Mouse (Mus musculus): ENCODE measurements around the gene Oxtr.
A peak's percentile ranks its signal among the peaks of the same experiment; 100 is the strongest.

Gene Oxtr

GRCm38 (mm10) chr6:112489910-112490559 is at the start of gene Oxtr:
Oxtr (minus strand) TSS chr6:112489943.
- no peak for DNase-seq (ENCODE audit: low read depth)

GRCm38 (mm10) chr6:112525434-112525833 is 35.7 kb upstream of the Oxtr start:
- DNase-seq (ENCODE audit: low read depth) = no peak

GRCm38 (mm10) chr6:112524459-112524858 is 34.7 kb upstream of the Oxtr start:
- no peak for DNase-seq (ENCODE audit: low read depth)

GRCm38 (mm10) chr6:112517991-112518390 is 28.2 kb upstream of the Oxtr start:
- DNase-seq (ENCODE audit: low read depth) = no peak

- DNase-seq (ENCODE audit: low read depth) = no peak
Measured at GRCm38 (mm10) chr6:112517572-112517971, 27.8 kb upstream of the Oxtr start.

GRCm38 (mm10) chr6:112516496-112516895 is 26.8 kb upstream of the Oxtr start:
- no peak for DNase-seq (ENCODE audit: low read depth)

- DNase-seq (ENCODE audit: low read depth) = no peak
Measured at GRCm38 (mm10) chr6:112514591-112514990, 24.8 kb upstream of the Oxtr start.

- peak; percentile 58 for DNase-seq (ENCODE audit: low read depth)
Measured at GRCm38 (mm10) chr6:112510346-112510745, 20.6 kb upstream of the Oxtr start.

GRCm38 (mm10) chr6:112509590-112510131 is 19.9 kb upstream of the Oxtr start:
- DNase-seq (ENCODE audit: low read depth) = no peak

- DNase-seq (ENCODE audit: low read depth) = no peak
Measured at GRCm38 (mm10) chr6:112507617-112508016, 17.9 kb upstream of the Oxtr start.

GRCm38 (mm10) chr6:112501156-112501555 is 11.4 kb upstream of the Oxtr start:
- no peak for DNase-seq (ENCODE audit: low read depth)

GRCm38 (mm10) chr6:112499456-112499855 is 9.7 kb upstream of the Oxtr start:
- DNase-seq (ENCODE audit: low read depth) = no peak

- no peak for DNase-seq (ENCODE audit: low read depth)
Measured at GRCm38 (mm10) chr6:112498716-112499115, 9.0 kb upstream of the Oxtr start.

GRCm38 (mm10) chr6:112497456-112497855 is 7.7 kb upstream of the Oxtr start:
- no peak for DNase-seq (ENCODE audit: low read depth)

- no peak for DNase-seq (ENCODE audit: low read depth)
Measured at GRCm38 (mm10) chr6:112496291-112497060, 6.7 kb upstream of the Oxtr start.

GRCm38 (mm10) chr6:112495219-112495618 is 5.5 kb upstream of the Oxtr start:
- no peak for DNase-seq (ENCODE audit: low read depth)

GRCm38 (mm10) chr6:112494620-112495081 is 4.9 kb upstream of the Oxtr start:
- DNase-seq (ENCODE audit: low read depth) = no peak

- DNase-seq (ENCODE audit: low read depth) = no peak
Measured at GRCm38 (mm10) chr6:112493371-112493770, 3.6 kb upstream of the Oxtr start.

- DNase-seq (ENCODE audit: low read depth) = no peak
Measured at GRCm38 (mm10) chr6:112492656-112493055, 2.9 kb upstream of the Oxtr start.

- DNase-seq (ENCODE audit: low read depth) = no peak
Measured at GRCm38 (mm10) chr6:112491521-112491920, 1.8 kb upstream of the Oxtr start.

- DNase-seq (ENCODE audit: low read depth) = peak; percentile 56
Measured at GRCm38 (mm10) chr6:112490625-112491242, 991 bp upstream of the Oxtr start.

GRCm38 (mm10) chr6:112489181-112489909 is 398 bp downstream of the Oxtr start:
- no peak for DNase-seq (ENCODE audit: low read depth)

Data from fibroblast of lung, adult 2 months (primary cell).